Mouse (Mus musculus): ENCODE measurements at regions not wholly inside any gene's neighbourhood (a gene's known extent, or its start where the extent isn't known, plus 50 kb on each side); places are given as distances from the start of the nearest gene placed in this dataset.

DNA sequence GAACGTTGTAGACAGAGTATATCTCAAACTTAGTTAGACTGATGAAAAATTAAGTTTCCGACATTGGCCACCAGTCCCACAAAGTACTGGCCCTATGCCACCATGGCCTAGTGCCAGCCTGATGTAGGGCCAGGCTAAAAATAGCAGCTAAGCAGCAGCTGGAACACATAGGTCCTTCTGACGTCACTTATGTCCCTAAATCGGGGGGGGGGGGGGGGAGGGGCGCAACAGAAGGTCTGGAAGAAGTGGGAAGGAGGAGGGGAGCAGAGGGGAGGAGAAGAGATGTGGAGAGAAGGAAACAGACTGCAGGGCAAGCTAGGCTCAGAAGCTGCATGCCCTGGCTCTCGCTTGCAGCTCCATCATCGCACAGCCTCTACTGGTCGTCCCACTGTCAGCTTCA, 164.7 kb upstream of the Smim15 start:
- no peak for DNase-seq (ENCODE audit: low spot score)

- no peak for DNase-seq (ENCODE audit: low spot score)
Measured at GRCm38 (mm10) chr13:107878980-107879379, 165.3 kb upstream of the Smim15 start.

DNA sequence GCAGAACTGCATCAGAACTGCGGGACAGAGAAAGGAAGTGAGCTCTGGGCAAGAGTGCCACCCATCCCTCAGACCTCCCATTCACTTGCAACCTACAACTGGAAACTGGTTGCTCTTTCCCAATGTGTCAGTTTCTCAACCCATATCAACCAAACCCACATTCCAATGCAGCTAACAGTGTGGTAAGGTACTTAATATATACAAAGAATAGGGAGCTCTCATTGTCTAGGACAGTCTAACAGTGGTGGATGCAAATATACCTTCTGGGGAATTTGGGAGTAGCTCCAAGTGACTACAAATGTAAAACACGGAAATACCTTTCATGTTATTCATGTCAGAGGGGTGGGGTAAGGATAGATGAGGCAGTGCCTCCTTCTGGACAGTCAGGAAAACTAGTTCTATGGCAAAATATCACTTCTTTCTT, 171.0 kb upstream of the Smim15 start:
- no peak for DNase-seq (ENCODE audit: low spot score)

- no peak for DNase-seq (ENCODE audit: low spot score)
Measured at GRCm38 (mm10) chr13:107872574-107872973, 171.7 kb upstream of the Smim15 start.

- DNase-seq (ENCODE audit: low spot score), result no peak
Measured at GRCm38 (mm10) chr13:107872137-107872536, 172.1 kb upstream of the Smim15 start.

DNA sequence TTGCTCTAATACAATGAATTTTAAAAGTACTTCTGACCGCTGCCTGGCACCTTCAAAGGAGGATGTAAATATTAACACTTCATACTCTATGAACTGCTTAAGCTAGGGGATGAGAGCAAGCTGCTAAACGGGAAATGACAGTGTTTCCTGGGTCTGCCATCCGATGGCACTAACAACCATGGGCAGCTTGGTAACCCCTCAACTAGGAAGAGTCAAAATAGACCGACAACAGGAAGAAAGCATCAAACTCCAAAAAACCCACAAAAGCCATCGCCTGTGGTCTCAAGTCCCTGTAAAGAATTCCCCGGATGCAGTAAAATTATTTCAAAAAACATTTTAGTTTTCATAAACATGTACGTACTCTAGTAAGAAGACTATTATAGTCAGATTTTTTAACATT, 175.3 kb upstream of the Smim15 start:
- DNase-seq (ENCODE audit: low spot score), result no peak

DNA sequence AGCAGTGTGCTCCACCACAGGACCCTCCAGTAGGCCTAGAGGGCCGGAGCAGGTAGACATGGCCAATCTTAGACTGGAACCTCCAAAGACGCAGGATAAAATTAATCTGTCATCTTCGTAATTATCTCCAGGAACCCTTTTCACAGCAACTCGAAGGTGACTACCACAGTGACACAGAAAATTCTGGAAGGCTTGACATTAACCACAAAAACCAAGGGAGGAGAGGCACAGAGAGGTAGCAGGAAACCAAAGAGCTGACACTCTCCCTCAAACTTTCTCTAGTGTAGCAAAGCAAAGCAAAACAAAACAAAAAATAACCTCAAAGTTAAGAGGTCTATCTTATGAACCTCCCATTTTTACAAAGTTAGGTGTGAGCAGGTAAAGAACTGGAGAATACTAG, 177.4 kb upstream of the Smim15 start:
- no peak for DNase-seq (ENCODE audit: low spot score)

- no peak for DNase-seq (ENCODE audit: low spot score)
Measured at GRCm38 (mm10) chr13:107862793-107863654, 181.2 kb upstream of the Smim15 start.

DNA sequence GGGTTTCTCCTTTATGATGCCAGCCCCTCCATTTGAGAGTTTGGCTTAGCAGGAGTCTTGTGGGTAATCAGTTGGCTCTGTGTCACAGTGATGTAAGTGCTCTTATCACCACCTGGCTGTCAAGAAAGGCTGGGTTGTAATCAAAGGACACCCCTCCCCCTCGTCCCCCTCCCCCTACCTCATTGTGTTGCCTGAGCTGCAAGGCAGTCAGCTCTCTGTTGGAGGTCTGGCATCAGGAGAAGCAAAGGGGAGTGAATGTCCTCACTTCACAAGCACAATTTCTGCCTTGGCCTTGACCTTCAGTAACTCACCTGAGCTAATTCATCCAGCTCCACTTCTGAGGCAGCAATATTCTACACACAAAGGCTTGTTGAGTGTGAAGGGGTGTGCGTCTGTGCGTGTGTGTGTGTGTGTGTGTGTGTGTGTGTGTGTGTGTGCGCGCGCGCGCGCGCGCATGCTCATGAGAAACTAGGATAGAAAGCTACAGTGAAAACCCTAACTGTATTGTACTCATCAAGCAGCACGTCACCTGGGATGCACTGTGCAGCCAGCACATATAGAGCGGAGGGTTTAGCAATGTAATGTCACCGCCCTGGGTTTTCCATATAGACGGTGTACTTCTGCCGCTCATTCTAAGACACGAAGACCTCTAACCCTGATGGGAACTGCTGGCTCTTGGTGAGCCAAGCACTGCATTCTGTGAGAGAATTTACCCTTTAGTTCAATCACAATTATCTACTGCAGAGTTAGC, 182.7 kb upstream of the Smim15 start:
- no peak for DNase-seq (ENCODE audit: low spot score)

- no peak for DNase-seq (ENCODE audit: low spot score)
Measured at GRCm38 (mm10) chr13:107857043-107857755, 187.0 kb upstream of the Smim15 start.

- no peak for DNase-seq (ENCODE audit: low spot score)
Measured at GRCm38 (mm10) chr13:107850907-107851560, 193.2 kb upstream of the Smim15 start.

DNA sequence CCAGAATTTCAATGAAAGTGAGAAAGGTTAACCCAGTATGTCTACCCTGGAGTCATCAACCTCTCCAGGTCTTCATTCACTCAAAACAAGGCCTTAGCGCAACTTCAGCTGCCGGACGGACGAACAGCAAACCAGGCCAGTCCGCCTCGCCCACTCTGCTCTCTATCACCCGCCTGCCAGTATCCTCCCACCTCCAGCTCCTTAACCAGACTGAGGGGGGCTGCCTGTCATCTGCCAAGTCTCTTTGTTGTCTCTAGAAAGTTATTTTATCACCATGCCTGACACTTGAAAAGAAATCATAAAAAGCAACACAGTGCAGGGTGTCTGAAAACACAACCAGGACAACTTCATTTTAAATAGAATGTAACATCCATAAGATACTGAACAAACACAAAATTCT, 195.4 kb upstream of the Smim15 start:
- DNase-seq (ENCODE audit: low spot score), result no peak

GRCm38 (mm10) chr13:107847179-107848012, 196.8 kb upstream of the Smim15 start:
- DNase-seq (ENCODE audit: low spot score), result no peak

GRCm38 (mm10) chr13:107846621-107847178, 197.5 kb upstream of the Smim15 start:
- DNase-seq (ENCODE audit: low spot score), result no peak

DNA sequence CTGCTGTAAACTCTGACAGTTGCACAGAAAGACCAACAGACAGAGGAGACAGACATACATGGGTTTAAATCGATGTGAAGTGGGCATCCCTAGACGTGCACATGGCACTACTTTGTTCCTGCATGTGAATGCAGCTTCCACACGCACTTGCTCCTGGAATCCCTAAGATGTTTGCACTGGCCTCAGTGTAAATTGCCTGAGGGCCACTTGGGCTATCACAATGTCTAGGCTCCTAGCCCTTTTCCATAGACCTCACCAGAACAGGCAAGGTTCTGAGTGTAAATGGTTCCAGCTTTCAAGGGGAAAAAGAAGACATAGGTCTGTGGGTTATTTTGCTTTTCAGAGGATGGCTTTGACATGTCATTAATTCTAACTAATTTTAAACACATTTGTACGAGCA, 198.4 kb upstream of the Smim15 start:
- no peak for DNase-seq (ENCODE audit: low spot score)

DNA sequence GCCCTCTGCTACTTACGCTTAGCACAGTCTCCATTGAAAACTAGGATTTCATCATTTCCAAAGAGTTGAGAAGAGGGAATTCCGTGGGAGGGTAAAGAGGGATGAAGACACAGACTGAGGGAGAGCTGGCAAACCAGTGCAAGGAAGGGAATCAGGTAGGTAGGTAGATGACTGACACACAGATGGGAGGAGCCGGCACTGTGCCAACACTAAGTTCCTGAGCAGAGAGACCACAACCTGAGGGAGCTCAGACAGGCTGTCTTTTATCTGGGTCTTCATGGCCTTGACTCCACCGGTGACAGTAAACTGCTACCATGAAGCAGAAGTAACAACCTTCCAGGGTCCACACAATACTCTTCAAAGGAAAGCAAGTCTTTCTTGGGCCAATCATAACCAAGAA, 200.2 kb upstream of the Smim15 start:
- DNase-seq (ENCODE audit: low spot score), result no peak

GRCm38 (mm10) chr13:107838126-107838715, 206.0 kb upstream of the Smim15 start:
- DNase-seq (ENCODE audit: low spot score), result no peak

GRCm38 (mm10) chr13:107837206-107837952, 206.9 kb upstream of the Smim15 start:
- DNase-seq (ENCODE audit: low spot score), result no peak

DNA sequence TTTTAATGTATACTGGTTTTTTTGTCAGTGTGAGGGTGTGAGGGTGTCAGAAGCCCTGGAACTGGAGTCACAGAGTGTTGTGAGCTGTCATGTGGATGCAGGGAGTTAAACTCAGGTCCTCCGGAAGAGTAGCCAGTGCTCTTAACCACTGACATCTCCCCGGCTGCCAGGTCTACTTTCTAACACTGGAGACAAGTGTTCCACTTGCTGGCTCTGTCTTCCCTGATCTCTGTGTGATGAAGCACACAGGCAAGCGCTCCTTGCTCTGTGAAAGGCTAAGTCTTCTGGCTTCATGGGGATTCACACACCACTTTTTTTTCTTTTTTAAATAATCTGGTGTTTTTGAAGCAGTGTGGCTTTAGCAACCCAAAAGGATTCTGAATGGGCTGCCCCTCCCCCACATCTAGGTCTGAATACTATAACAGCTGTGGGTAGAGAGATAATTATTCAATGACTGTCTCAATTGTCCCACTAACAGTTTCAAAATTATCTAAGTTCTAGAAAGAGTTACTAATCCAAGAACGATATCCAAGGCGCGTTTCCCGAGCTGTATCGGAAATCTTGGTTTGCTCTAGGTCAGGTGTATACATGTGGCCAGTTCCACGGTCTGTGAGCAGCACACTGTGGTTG, 208.4 kb upstream of the Smim15 start:
- no peak for DNase-seq (ENCODE audit: low spot score)

All from layer of hippocampus, adult 9-10 months (tissue).